Mouse (Mus musculus): ENCODE results near the gene Med27.

- TF ChIP-seq POLR2A (IDR thresholded peaks at IDR 0.05; ENCODE audit: low read depth, low read length): no peak
- TF ChIP-seq CTCF (IDR thresholded peaks at IDR 0.05; ENCODE audit: borderline replicate concordance, insufficient read depth, low read length): no peak
These were observed 170.1 kb downstream of the Med27 start for GRCm38 (mm10) chr2:29516621-29517170.

Data from embryonic fibroblast, embryonic 13.5 days (primary cell).